Comparison of ENCODE assay signal across 8 mouse cellular contexts in genomic region chr9:21011846-21012312, GRCm38 (mm10). TPM values are rescaled to one million over a fixed set of nuclear protein-coding genes. Genes with fewer than 3 reads are reported as not detected.
DNase-seq lines count a peak whose midpoint lies in the region; ATAC-seq and TF ChIP-seq lines count a peak whose summit lies in the region.

No protein-coding gene starts in this region.

- peaks cover 6% of the 10 kb centered on the region for H3K36me3 ChIP-seq in neural tube, embryonic 11.5 days (ENCODE audit: control insufficient read depth, insufficient read depth, low read length)
- peaks cover 26% of the 10 kb centered on the region for H3K36me3 ChIP-seq in neural tube, embryonic 15.5 days
- H3K36me3 ChIP-seq in liver, embryonic 13.5 days, result peaks cover 22% of the 10 kb centered on the region
- H3K36me3 ChIP-seq in stomach, embryonic 16.5 days (ENCODE audit: control insufficient read depth, insufficient read depth, low read length), result peaks cover 9% of the 10 kb centered on the region
- H3K36me3 ChIP-seq in midbrain, postnatal 0 days (ENCODE audit: insufficient read depth, low read length), result peaks cover 20% of the 10 kb centered on the region
- H3K36me3 ChIP-seq in hindbrain, embryonic 10.5 days, result peaks cover 24% of the 10 kb centered on the region

- no peak overlapping the region for H3K4me2 ChIP-seq in neural tube, embryonic 11.5 days (ENCODE audit: low read depth)
- no peak overlapping the region for H3K4me2 ChIP-seq in neural tube, embryonic 15.5 days
- H3K4me2 ChIP-seq in liver, embryonic 13.5 days, result 0 out of 2 replicates have a peak overlapping the region, but pooled peaks have one; percentile 2
- H3K4me2 ChIP-seq in stomach, embryonic 16.5 days (ENCODE audit: low read depth, low read length), result no peak overlapping the region
- no peak overlapping the region for H3K4me2 ChIP-seq in midbrain, postnatal 0 days (ENCODE audit: low read depth, low read length, poor library complexity, severe bottlenecking)

- H3K4me1 ChIP-seq in neural tube, embryonic 11.5 days (ENCODE audit: control insufficient read depth, insufficient read depth, low read length), result peaks cover 6% of the 10 kb centered on the region; the same call in 1 of the 2 replicates
- H3K4me1 ChIP-seq in neural tube, embryonic 15.5 days, result peaks cover 14% of the 10 kb centered on the region
- peaks cover 47% of the 10 kb centered on the region for H3K4me1 ChIP-seq in liver, embryonic 13.5 days (replicated peaks)
- H3K4me1 ChIP-seq in stomach, embryonic 16.5 days (ENCODE audit: control insufficient read depth, insufficient read depth, low read length), result peaks cover 19% of the 10 kb centered on the region
- H3K4me1 ChIP-seq in midbrain, postnatal 0 days (ENCODE audit: insufficient read depth, low read length), result no peaks in the 10 kb centered on the region
- peaks cover 15% of the 10 kb centered on the region for H3K4me1 ChIP-seq in hindbrain, embryonic 10.5 days (replicated peaks)

- peaks cover 29% of the 10 kb centered on the region for H3K27me3 ChIP-seq in neural tube, embryonic 11.5 days (ENCODE audit: control insufficient read depth, insufficient read depth, low read length)
- H3K27me3 ChIP-seq in neural tube, embryonic 15.5 days (replicated peaks), result peaks cover 44% of the 10 kb centered on the region
- peaks cover 31% of the 10 kb centered on the region for H3K27me3 ChIP-seq in liver, embryonic 13.5 days
- peaks cover 6% of the 10 kb centered on the region; the same call in 1 of the 2 replicates for H3K27me3 ChIP-seq in stomach, embryonic 16.5 days (ENCODE audit: control insufficient read depth, insufficient read depth, low read length)
- H3K27me3 ChIP-seq in midbrain, postnatal 0 days (ENCODE audit: insufficient read depth, low read length), result peaks cover 17% of the 10 kb centered on the region; the same call in 1 of the 2 replicates
- H3K27me3 ChIP-seq in hindbrain, embryonic 10.5 days (ENCODE audit: insufficient read depth, poor library complexity, severe bottlenecking), result peaks cover 50% of the 10 kb centered on the region

- peak; percentile 9 for DNase-seq in neural tube, embryonic 11.5 days (ENCODE audit: low spot score)
- DNase-seq in heart, postnatal 25 days (ENCODE audit: low spot score), result peak; percentile 54
- no peak for DNase-seq in liver, embryonic 13.5 days
- no peak for DNase-seq in midbrain, postnatal 0 days (ENCODE audit: low spot score)
- no peak for DNase-seq in hindbrain, embryonic 10.5 days (ENCODE audit: low spot score)
- no peak for DNase-seq in gastrocnemius, postnatal 25 days

- intact Hi-C loops in heart, postnatal 25 days (cut with DNase I), result no loop called here

- no peak overlapping the region for H3K4me3 ChIP-seq in neural tube, embryonic 11.5 days (ENCODE audit: low read depth, low read length)
- no peak overlapping the region for H3K4me3 ChIP-seq in neural tube, embryonic 15.5 days (replicated peaks)
- no peak overlapping the region for H3K4me3 ChIP-seq in liver, embryonic 13.5 days (replicated peaks)
- H3K4me3 ChIP-seq in stomach, embryonic 16.5 days (replicated peaks; ENCODE audit: low read length), result no peak overlapping the region
- H3K4me3 ChIP-seq in midbrain, postnatal 0 days (ENCODE audit: low read depth, low read length), result no peak overlapping the region
- no peak overlapping the region for H3K4me3 ChIP-seq in hindbrain, embryonic 10.5 days

- H3K27ac ChIP-seq in neural tube, embryonic 11.5 days (ENCODE audit: low read depth, low read length), result no peak overlapping the region
- no peak overlapping the region for H3K27ac ChIP-seq in neural tube, embryonic 15.5 days (replicated peaks)
- peak overlapping the region; percentile 39 for H3K27ac ChIP-seq in liver, embryonic 13.5 days
- peak overlapping the region; percentile 84 for H3K27ac ChIP-seq in stomach, embryonic 16.5 days (ENCODE audit: low read length)
- H3K27ac ChIP-seq in midbrain, postnatal 0 days (ENCODE audit: low read depth, low read length), result no peak overlapping the region
- no peak overlapping the region for H3K27ac ChIP-seq in hindbrain, embryonic 10.5 days

- ATAC-seq in neural tube, embryonic 11.5 days (ENCODE audit: insufficient read depth, low FRiP score, low TSS enrichment), result no peak
- ATAC-seq in neural tube, embryonic 15.5 days (ENCODE audit: low FRiP score), result no peak
- peak; percentile 31; the same call in 1 of the 2 replicates for ATAC-seq in liver, embryonic 13.5 days (ENCODE audit: low read depth)
- ATAC-seq in stomach, embryonic 16.5 days (ENCODE audit: insufficient read depth, low FRiP score), result peak; percentile 53
- no peak for ATAC-seq in midbrain, postnatal 0 days (ENCODE audit: low FRiP score)

- TF ChIP-seq CTCF in midbrain, postnatal 0 days (IDR thresholded peaks at IDR 0.05), result no peak

- whole genome bisulfite sequencing in neural tube, embryonic 11.5 days, result 59% methylated on average over 5 of the region's 5 CpGs
- 68% methylated on average over 5 of the region's 5 CpGs for WGBS in neural tube, embryonic 15.5 days
- 14% methylated on average over 5 of the region's 5 CpGs for WGBS in liver, embryonic 13.5 days (ENCODE audit: insufficient replicate concordance)
- WGBS in stomach, embryonic 16.5 days, result 42% methylated on average over 5 of the region's 5 CpGs
- WGBS in midbrain, postnatal 0 days, result 75% methylated on average over 5 of the region's 5 CpGs
- 67% methylated on average over 5 of the region's 5 CpGs for WGBS in hindbrain, embryonic 10.5 days

- H3K9ac ChIP-seq in neural tube, embryonic 11.5 days (ENCODE audit: low read length), result no peak overlapping the region
- H3K9ac ChIP-seq in neural tube, embryonic 15.5 days (replicated peaks), result no peak overlapping the region
- H3K9ac ChIP-seq in liver, embryonic 13.5 days, result peak overlapping the region; percentile 34
- H3K9ac ChIP-seq in stomach, embryonic 16.5 days (ENCODE audit: low read length), result no peak overlapping the region
- no peak overlapping the region for H3K9ac ChIP-seq in midbrain, postnatal 0 days (replicated peaks; ENCODE audit: low read length, poor library complexity, severe bottlenecking)

- H3K9me3 ChIP-seq in neural tube, embryonic 11.5 days (ENCODE audit: control insufficient read depth, low read length), result no peaks in the 10 kb centered on the region
- H3K9me3 ChIP-seq in neural tube, embryonic 15.5 days (replicated peaks), result no peaks in the 10 kb centered on the region
- no peaks in the 10 kb centered on the region for H3K9me3 ChIP-seq in liver, embryonic 13.5 days (replicated peaks)
- H3K9me3 ChIP-seq in stomach, embryonic 16.5 days (replicated peaks; ENCODE audit: control insufficient read depth, low read length), result no peaks in the 10 kb centered on the region
- no peaks in the 10 kb centered on the region for H3K9me3 ChIP-seq in midbrain, postnatal 0 days (ENCODE audit: low read length)
- H3K9me3 ChIP-seq in hindbrain, embryonic 10.5 days, result no peaks in the 10 kb centered on the region

RNA-seq across cellular contexts. Expression of gene Icam1, which starts 3.9 kb away (rescaled TPM):
- 5.6 TPM in 2 replicates for polyA plus RNA-seq in neural tube, embryonic 11.5 days (2014; fragmentation: Nextera tagmentation; extraction: Ambion mirVana)
- 4.2 and 16.9 TPM in 2 replicates for polyA plus RNA-seq in neural tube, embryonic 15.5 days (2015; fragmentation: Nextera tagmentation; extraction: Ambion mirVana)
- total RNA-seq in heart, postnatal 25 days (2021), result 1 to 10 TPM; 7.7 to 9.6 TPM
- 9.6 and 9.7 TPM in 2 replicates for polyA plus RNA-seq in liver, embryonic 13.5 days (2015; fragmentation: Nextera tagmentation; extraction: Ambion mirVana)
- polyA plus RNA-seq in stomach, embryonic 16.5 days (2015; fragmentation: Nextera tagmentation; extraction: Ambion mirVana), result 15.0 and 16.3 TPM in 2 replicates
- 4.5 and 5.2 TPM in 2 replicates for total RNA-seq in midbrain, postnatal 0 days (2014; rRNA removed)
- 3.4 and 3.6 TPM in 2 replicates for polyA plus RNA-seq in midbrain, postnatal 0 days (2015; fragmentation: Nextera tagmentation; extraction: Ambion mirVana)
- polyA plus RNA-seq in hindbrain, embryonic 10.5 days (2016; fragmentation: Nextera tagmentation; extraction: Ambion mirVana), result 5.1 and 5.8 TPM in 2 replicates
- 1 to 10 TPM; 1.6 to 3.0 TPM for total RNA-seq in gastrocnemius, postnatal 25 days (2021)

RNA-seq across cellular contexts. Expression of gene Mrpl4, which starts 9.3 kb away (rescaled TPM):
- polyA plus RNA-seq in neural tube, embryonic 11.5 days (2014; fragmentation: Nextera tagmentation; extraction: Ambion mirVana), result 131 and 135 TPM in 2 replicates
- polyA plus RNA-seq in neural tube, embryonic 15.5 days (2015; fragmentation: Nextera tagmentation; extraction: Ambion mirVana), result 114 and 123 TPM in 2 replicates
- 100 to 1,000 TPM; 143 to 144 TPM for total RNA-seq in heart, postnatal 25 days (2021)
- polyA plus RNA-seq in liver, embryonic 13.5 days (2015; fragmentation: Nextera tagmentation; extraction: Ambion mirVana), result 81.2 and 84.0 TPM in 2 replicates
- polyA plus RNA-seq in stomach, embryonic 16.5 days (2015; fragmentation: Nextera tagmentation; extraction: Ambion mirVana), result 131 and 141 TPM in 2 replicates
- 62.9 and 80.9 TPM in 2 replicates for total RNA-seq in midbrain, postnatal 0 days (2014; rRNA removed)
- 105 TPM in 2 replicates for polyA plus RNA-seq in midbrain, postnatal 0 days (2015; fragmentation: Nextera tagmentation; extraction: Ambion mirVana)
- polyA plus RNA-seq in hindbrain, embryonic 10.5 days (2016; fragmentation: Nextera tagmentation; extraction: Ambion mirVana), result 136 and 150 TPM in 2 replicates
- 10 to 100 TPM; 61.9 to 62.8 TPM for total RNA-seq in gastrocnemius, postnatal 25 days (2021)

RNA-seq across cellular contexts. Expression of gene Icam4, which starts 17.3 kb away (rescaled TPM):
- 4.2 and 5.8 TPM in 2 replicates for polyA plus RNA-seq in neural tube, embryonic 11.5 days (2014; fragmentation: Nextera tagmentation; extraction: Ambion mirVana)
- polyA plus RNA-seq in neural tube, embryonic 15.5 days (2015; fragmentation: Nextera tagmentation; extraction: Ambion mirVana), result 0.54 TPM in 1 of 2 replicates, not detected in the other
- under 1 TPM; 0.26 to 0.64 TPM for total RNA-seq in heart, postnatal 25 days (2021)
- polyA plus RNA-seq in liver, embryonic 13.5 days (2015; fragmentation: Nextera tagmentation; extraction: Ambion mirVana), result 244 and 254 TPM in 2 replicates
- 5.9 and 8.6 TPM in 2 replicates for polyA plus RNA-seq in stomach, embryonic 16.5 days (2015; fragmentation: Nextera tagmentation; extraction: Ambion mirVana)
- not detected in 2 replicates for total RNA-seq in midbrain, postnatal 0 days (2014; rRNA removed)
- polyA plus RNA-seq in midbrain, postnatal 0 days (2015; fragmentation: Nextera tagmentation; extraction: Ambion mirVana), result 0.30 TPM in 1 of 2 replicates, not detected in the other
- polyA plus RNA-seq in hindbrain, embryonic 10.5 days (2016; fragmentation: Nextera tagmentation; extraction: Ambion mirVana), result 5.9 and 6.0 TPM in 2 replicates
- total RNA-seq in gastrocnemius, postnatal 25 days (2021), result 1 to 10 TPM; 1.0 to 1.6 TPM

RNA-seq across cellular contexts. Expression of gene Icam5, which starts 20.0 kb away (rescaled TPM):
- polyA plus RNA-seq in neural tube, embryonic 11.5 days (2014; fragmentation: Nextera tagmentation; extraction: Ambion mirVana), result 0.11 TPM in 1 of 2 replicates, not detected in the other
- polyA plus RNA-seq in neural tube, embryonic 15.5 days (2015; fragmentation: Nextera tagmentation; extraction: Ambion mirVana), result 1.8 and 2.0 TPM in 2 replicates
- total RNA-seq in heart, postnatal 25 days (2021), result not detected
- polyA plus RNA-seq in liver, embryonic 13.5 days (2015; fragmentation: Nextera tagmentation; extraction: Ambion mirVana), result 0.21 and 0.29 TPM in 2 replicates
- 0.14 and 0.15 TPM in 2 replicates for polyA plus RNA-seq in stomach, embryonic 16.5 days (2015; fragmentation: Nextera tagmentation; extraction: Ambion mirVana)
- total RNA-seq in midbrain, postnatal 0 days (2014; rRNA removed), result 6.3 and 7.7 TPM in 2 replicates
- polyA plus RNA-seq in midbrain, postnatal 0 days (2015; fragmentation: Nextera tagmentation; extraction: Ambion mirVana), result 4.1 and 4.2 TPM in 2 replicates
- 0.07 TPM in 1 of 2 replicates, not detected in the other for polyA plus RNA-seq in hindbrain, embryonic 10.5 days (2016; fragmentation: Nextera tagmentation; extraction: Ambion mirVana)
- total RNA-seq in gastrocnemius, postnatal 25 days (2021), result not detected

RNA-seq across cellular contexts. Expression of gene S1pr2, which starts 35.3 kb away (rescaled TPM):
- polyA plus RNA-seq in neural tube, embryonic 11.5 days (2014; fragmentation: Nextera tagmentation; extraction: Ambion mirVana), result 24.8 and 28.5 TPM in 2 replicates
- 8.8 and 17.9 TPM in 2 replicates for polyA plus RNA-seq in neural tube, embryonic 15.5 days (2015; fragmentation: Nextera tagmentation; extraction: Ambion mirVana)
- total RNA-seq in heart, postnatal 25 days (2021), result 1 to 10 TPM; 4.2 to 6.7 TPM
- 4.7 and 4.8 TPM in 2 replicates for polyA plus RNA-seq in liver, embryonic 13.5 days (2015; fragmentation: Nextera tagmentation; extraction: Ambion mirVana)
- polyA plus RNA-seq in stomach, embryonic 16.5 days (2015; fragmentation: Nextera tagmentation; extraction: Ambion mirVana), result 38.2 and 39.9 TPM in 2 replicates
- 4.7 and 7.3 TPM in 2 replicates for total RNA-seq in midbrain, postnatal 0 days (2014; rRNA removed)
- 5.5 and 7.2 TPM in 2 replicates for polyA plus RNA-seq in midbrain, postnatal 0 days (2015; fragmentation: Nextera tagmentation; extraction: Ambion mirVana)
- polyA plus RNA-seq in hindbrain, embryonic 10.5 days (2016; fragmentation: Nextera tagmentation; extraction: Ambion mirVana), result 24.2 and 25.2 TPM in 2 replicates
- 1 to 10 TPM; 2.3 to 3.6 TPM for total RNA-seq in gastrocnemius, postnatal 25 days (2021)

Comparison
In these comparisons a context has a peak if more than half of its experiments do, and no peak if none do; other contexts are left out.
1. ATAC-seq: peak in liver, embryonic 13.5 days (single experiment) and stomach, embryonic 16.5 days (single experiment); none in neural tube, embryonic 11.5 days (single experiment), neural tube, embryonic 15.5 days (single experiment) and midbrain, postnatal 0 days (single experiment).
2. DNase-seq: peak in neural tube, embryonic 11.5 days (single experiment) and heart, postnatal 25 days (single experiment); none in liver, embryonic 13.5 days (single experiment), midbrain, postnatal 0 days (single experiment), hindbrain, embryonic 10.5 days (single experiment) and gastrocnemius, postnatal 25 days (single experiment).
3. H3K27ac ChIP-seq: peak in liver, embryonic 13.5 days (single experiment) and stomach, embryonic 16.5 days (single experiment); none in neural tube, embryonic 11.5 days (single experiment), neural tube, embryonic 15.5 days (single experiment), midbrain, postnatal 0 days (single experiment) and hindbrain, embryonic 10.5 days (single experiment).
4. RNA of gene Icam4, which starts 17.3 kb away (polyA plus RNA-seq): 244 to 254 TPM in liver, embryonic 13.5 days; 5.9 to 8.6 TPM in stomach, embryonic 16.5 days, 5.9 to 6.0 TPM in hindbrain, embryonic 10.5 days, 4.2 to 5.8 TPM in neural tube, embryonic 11.5 days, 0.30 TPM in midbrain, postnatal 0 days and 0.54 TPM in neural tube, embryonic 15.5 days; every median in the first group is over 10 times any median in the second.